Mouse (Mus musculus) forebrain, embryonic 11.5 days (tissue): ENCODE results near the gene Slc35b2. TPM values are rescaled to one million over a fixed set of nuclear protein-coding genes. Genes with fewer than 3 reads are reported as not detected.

Source experiments
- ATAC-seq: fragments of 200-750 bp; cut with Nextera tagmentation; replicated peaks from 2 replicates; pipeline ENCODE4 v1.8.0; 2017; ENCODE audit warnings: moderate TSS enrichment; ENCODE audit not compliant: low FRiP score
- DNase-seq: peaks from one replicate; pipeline ENCODE4 v3.0.0-alpha.2; 2017; ENCODE audit warnings: low spot score
- H3K27ac ChIP-seq: fragments of 300-500 bp; sonication (generic); 2 replicates; pipeline ENCODE4 v1.5.1; 2014; ENCODE audit warnings: low read depth, low read length
- H3K27me3 ChIP-seq: fragments of 300-500 bp; sonication (generic); 2 replicates; pipeline ENCODE4 v1.6.1; 2014; ENCODE audit warnings: mild to moderate bottlenecking, low read length, mixed read lengths; ENCODE audit not compliant: control insufficient read depth, insufficient read depth
- H3K36me3 ChIP-seq: fragments of 300-500 bp; sonication (generic); 2 replicates; pipeline ENCODE4 v1.6.1; 2014; ENCODE audit warnings: mild to moderate bottlenecking, low read length, moderate library complexity, mixed read lengths; ENCODE audit not compliant: control insufficient read depth, insufficient read depth
- H3K4me1 ChIP-seq: fragments of 300-500 bp; sonication (generic); replicated peaks from 2 replicates; pipeline ENCODE4 v1.6.1; 2014; ENCODE audit warnings: low read length, mixed read lengths; ENCODE audit not compliant: control insufficient read depth, insufficient read depth
- H3K4me2 ChIP-seq: fragments of 300-500 bp; sonication (generic); 2 replicates; pipeline ENCODE4 v1.6.1; 2014; ENCODE audit warnings: low read depth, mild to moderate bottlenecking, low read length, moderate library complexity, mixed read lengths; ENCODE audit not compliant: severe bottlenecking
- H3K4me3 ChIP-seq: fragments of 300-500 bp; sonication (generic); 2 replicates; pipeline ENCODE4 v1.5.1; 2014; ENCODE audit warnings: low read depth, low read length
- H3K9ac ChIP-seq: fragments of 300-500 bp; sonication (generic); 2 replicates; pipeline ENCODE4 v1.6.1; 2014; ENCODE audit warnings: low read length
- H3K9me3 ChIP-seq: fragments of 300-500 bp; sonication (generic); 2 replicates; pipeline ENCODE4 v1.6.1; 2016; ENCODE audit warnings: low read length, mixed read lengths; ENCODE audit not compliant: control insufficient read depth
- WGBS: fragments of 180-500 bp; shearing (Covaris S2); extraction: QIAGEN DNeasy Blood & Tissue Kit; methylation state at CpG from one replicate; pipeline ENCODE4 v1.1.7; 2014; 5-methylcytosine and 5-hydroxymethylcytosine counted together
- polyA plus RNA-seq: library from polyadenylated mRNA; unstranded; fragments of >200 nt; fragmentation: Nextera tagmentation; extraction: Ambion mirVana; gene quantifications from 2 replicates; pipeline ENCODE4 v1.2.1, GENCODE M21; 2014

The Slc35b2 gene
- polyA plus RNA-seq, 1 experiment from 2014 or later: 103 TPM

GRCm38 (mm10) chr17:45548541-45549512 lies 14.8 kb upstream of the Slc35b2 start:
- H3K4me1 ChIP-seq: peaks cover 21% of the 10 kb centered on the region

GRCm38 (mm10) chr17:45549617-45550181 lies 14.0 kb upstream of the Slc35b2 start, which contains the start of gene Tmem151b:
Gene Tmem151b, minus strand, starts transcription at chr17:45549677.
- H3K9ac ChIP-seq: peak within 1 kb of the TSS; percentile 96
- peak within 1 kb of the TSS; percentile 90 for H3K4me3 ChIP-seq
- no peaks in the 10 kb centered on the region for H3K9me3 ChIP-seq
- WGBS: under 1% methylated on average over 12 of the region's 29 CpGs
- peak within 1 kb of the TSS; percentile 85 for H3K27ac ChIP-seq
- no peaks in the 10 kb centered on the region for H3K36me3 ChIP-seq
- ATAC-seq (peak; percentile 45), DNase-seq (peak; percentile 91)
- H3K27me3 ChIP-seq: peaks cover 31% of the 10 kb centered on the region
- H3K4me2 ChIP-seq: peak within 1 kb of the TSS; percentile 80
- H3K4me1 ChIP-seq: peaks cover 14% of the 10 kb centered on the region

More at GRCm38 (mm10) chr17:45548541-45549512, 14.8 kb upstream of the Slc35b2 start:
- peak overlapping the region; percentile 80 for H3K4me2 ChIP-seq
- H3K9ac ChIP-seq: peak overlapping the region; percentile 96
- H3K27me3 ChIP-seq: peaks cover 38% of the 10 kb centered on the region
- no peaks in the 10 kb centered on the region for H3K9me3 ChIP-seq
- peak overlapping the region; percentile 90 for H3K4me3 ChIP-seq
- no peaks in the 10 kb centered on the region for H3K36me3 ChIP-seq
- ATAC-seq: peak; percentile 69
- 3% methylated on average over 35 of the region's 68 CpGs for WGBS
- peak overlapping the region; percentile 85 for H3K27ac ChIP-seq
- DNase-seq: peak; percentile 88

- no peak overlapping the region for H3K27ac ChIP-seq
- no peaks in the 10 kb centered on the region for H3K9me3 ChIP-seq
- 35% methylated on average over 5 of the region's 5 CpGs for WGBS
- peaks cover 25% of the 10 kb centered on the region for H3K27me3 ChIP-seq
- peak overlapping the region; percentile 80 for H3K4me2 ChIP-seq
- peak overlapping the region; percentile 90; the same call in 1 of the 2 replicates for H3K4me3 ChIP-seq
- peak overlapping the region; percentile 96 for H3K9ac ChIP-seq
- no peaks in the 10 kb centered on the region for H3K36me3 ChIP-seq
- ATAC-seq (no peak), DNase-seq (no peak)
- H3K4me1 ChIP-seq: peaks cover 9% of the 10 kb centered on the region
Measured at GRCm38 (mm10) chr17:45550253-45550652, 13.4 kb upstream of the Slc35b2 start.

- H3K27me3 ChIP-seq: peaks cover 16% of the 10 kb centered on the region
- no peaks in the 10 kb centered on the region for H3K36me3 ChIP-seq
- no peaks in the 10 kb centered on the region for H3K9me3 ChIP-seq
- no peak overlapping the region for H3K27ac ChIP-seq
- DNase-seq (no peak), ATAC-seq (no peak)
- H3K9ac ChIP-seq: no peak overlapping the region
- no peak overlapping the region for H3K4me2 ChIP-seq
- WGBS: 54% methylated on average over 7 of the region's 7 CpGs
- H3K4me3 ChIP-seq: no peak overlapping the region
- peaks cover 7% of the 10 kb centered on the region for H3K4me1 ChIP-seq
Measured at GRCm38 (mm10) chr17:45551249-45551796, 12.4 kb upstream of the Slc35b2 start.

- no peak overlapping the region for H3K4me2 ChIP-seq
- no peak overlapping the region for H3K27ac ChIP-seq
- 6% methylated on average over 8 of the region's 8 CpGs for WGBS
- peak; percentile 15; the same call in 1 of the 2 replicates for ATAC-seq
- no peaks in the 10 kb centered on the region for H3K9me3 ChIP-seq
- no peak overlapping the region for H3K4me3 ChIP-seq
- peak; percentile 86 for DNase-seq
- peaks cover 7% of the 10 kb centered on the region for H3K4me1 ChIP-seq
- H3K27me3 ChIP-seq: peaks cover 12% of the 10 kb centered on the region
- no peaks in the 10 kb centered on the region for H3K36me3 ChIP-seq
- H3K9ac ChIP-seq: no peak overlapping the region
Measured at GRCm38 (mm10) chr17:45551816-45552451, 11.7 kb upstream of the Slc35b2 start.

- ATAC-seq (no peak), DNase-seq (no peak)
- Histone ChIP-seq H3K36me3 (no peaks in the 10 kb centered on the region), H3K27ac (no peak overlapping the region), H3K9me3 (no peaks in the 10 kb centered on the region), H3K9ac (no peak overlapping the region), H3K4me3 (no peak overlapping the region), H3K4me1 (peaks cover 7% of the 10 kb centered on the region), H3K4me2 (no peak overlapping the region), H3K27me3 (peaks cover 4% of the 10 kb centered on the region; the same call in 1 of the 2 replicates)
- WGBS: 95% methylated on average over 3 of the region's 3 CpGs
Measured at GRCm38 (mm10) chr17:45553065-45553464, 10.6 kb upstream of the Slc35b2 start.

GRCm38 (mm10) chr17:45554420-45554819 lies 9.3 kb upstream of the Slc35b2 start:
- Histone ChIP-seq H3K4me1 (peaks cover 7% of the 10 kb centered on the region), H3K27me3 (peaks cover 4% of the 10 kb centered on the region; the same call in 1 of the 2 replicates), H3K4me2 (no peak overlapping the region), H3K36me3 (no peaks in the 10 kb centered on the region), H3K9ac (no peak overlapping the region), H3K9me3 (no peaks in the 10 kb centered on the region), H3K4me3 (no peak overlapping the region), H3K27ac (no peak overlapping the region)
- DNase-seq: no peak
- 19% methylated on average over 1 of the region's 1 CpGs for WGBS
- no peak for ATAC-seq
